Mouse (Mus musculus) limb, embryonic 15.5 days (tissue): Measurements from ENCODE around the gene Thada. TPM values are rescaled to one million over a fixed set of nuclear protein-coding genes. Genes with fewer than 3 reads are reported as not detected.
A peak's percentile ranks its signal among the peaks of the same experiment; 100 is the strongest.

Source experiments
- ATAC-seq: fragments of 200-750 bp; cut with Nextera tagmentation; 2 replicates; pipeline ENCODE4 v1.8.0; 2017; ENCODE audit warnings: low read depth, moderate TSS enrichment; ENCODE audit not compliant: insufficient number of reproducible peaks, low FRiP score, low TSS enrichment
- H3K27ac ChIP-seq: fragments of 300-500 bp; sonication (generic); 2 replicates; pipeline ENCODE4 v1.5.1; 2015; ENCODE audit warnings: moderate library complexity, mild to moderate bottlenecking, inconsistent platforms
- H3K27me3 ChIP-seq: fragments of 300-500 bp; sonication (generic); 2 replicates; pipeline ENCODE4 v1.6.1; 2015; ENCODE audit warnings: inconsistent platforms
- H3K36me3 ChIP-seq: fragments of 300-500 bp; sonication (generic); 2 replicates; pipeline ENCODE4 v1.6.1; 2015; ENCODE audit warnings: inconsistent platforms
- H3K4me1 ChIP-seq: fragments of 300-500 bp; sonication (generic); 2 replicates; pipeline ENCODE4 v1.6.1; 2015; ENCODE audit warnings: inconsistent platforms
- H3K4me2 ChIP-seq: fragments of 300-500 bp; sonication (generic); 2 replicates; pipeline ENCODE4 v1.6.1; 2015; ENCODE audit warnings: mild to moderate bottlenecking, inconsistent platforms
- H3K4me3 ChIP-seq: fragments of 300-500 bp; sonication (generic); 2 replicates; pipeline ENCODE4 v1.5.1; 2015; ENCODE audit warnings: mild to moderate bottlenecking, inconsistent platforms
- H3K9ac ChIP-seq: fragments of 300-500 bp; sonication (generic); 2 replicates; pipeline ENCODE4 v1.6.1; 2015; ENCODE audit warnings: inconsistent platforms
- H3K9me3 ChIP-seq: fragments of 300-500 bp; sonication (generic); 2 replicates; pipeline ENCODE4 v1.6.1; 2016; ENCODE audit warnings: inconsistent platforms
- WGBS: fragments of 180-500 bp; shearing (Covaris S2); methylation state at CpG from one replicate; pipeline ENCODE4 v1.1.7; 2015; 5-methylcytosine and 5-hydroxymethylcytosine counted together
- polyA plus RNA-seq: library from polyadenylated mRNA; unstranded; fragments of >200 nt; fragmentation: Nextera tagmentation; extraction: Ambion mirVana; gene quantifications from 2 replicates; pipeline ENCODE4 v1.2.1, GENCODE M21; 2015

The Thada gene
- polyA plus RNA-seq, 1 experiment from 2014 or later, result 7.2 TPM

- no peak for ATAC-seq
- 81% methylated on average over 9 of the region's 9 CpGs for whole genome bisulfite sequencing
Measured at GRCm38 (mm10) chr17:84166135-84166860, 299.7 kb downstream of the Thada start.

GRCm38 (mm10) chr17:84165735-84166134 is 300.3 kb downstream of the Thada start:
- H3K9ac ChIP-seq, result no peak overlapping the region
- no peaks in the 10 kb centered on the region for H3K9me3 ChIP-seq
- H3K27ac ChIP-seq, result no peak overlapping the region
- no peaks in the 10 kb centered on the region for H3K36me3 ChIP-seq
- WGBS, result 85% methylated on average over 3 of the region's 3 CpGs
- peaks cover 25% of the 10 kb centered on the region for H3K4me1 ChIP-seq
- H3K4me2 ChIP-seq, result no peak overlapping the region
- H3K27me3 ChIP-seq, result no peaks in the 10 kb centered on the region
- ATAC-seq, result no peak
- no peak overlapping the region for H3K4me3 ChIP-seq

More at GRCm38 (mm10) chr17:84166135-84166860, 299.7 kb downstream of the Thada start:
- no peaks in the 10 kb centered on the region for H3K9me3 ChIP-seq
- no peak overlapping the region for H3K27ac ChIP-seq
- peaks cover 19% of the 10 kb centered on the region for H3K4me1 ChIP-seq
- no peaks in the 10 kb centered on the region for H3K27me3 ChIP-seq
- H3K9ac ChIP-seq, result no peak overlapping the region
- H3K36me3 ChIP-seq, result no peaks in the 10 kb centered on the region
- H3K4me2 ChIP-seq, result no peak overlapping the region
- no peak overlapping the region for H3K4me3 ChIP-seq

GRCm38 (mm10) chr17:84164146-84164545 is 301.9 kb downstream of the Thada start:
- Histone ChIP-seq H3K4me2 (no peak overlapping the region), H3K27me3 (no peaks in the 10 kb centered on the region), H3K9me3 (no peaks in the 10 kb centered on the region), H3K9ac (no peak overlapping the region), H3K4me1 (peaks cover 26% of the 10 kb centered on the region), H3K36me3 (no peaks in the 10 kb centered on the region), H3K4me3 (no peak overlapping the region), H3K27ac (no peak overlapping the region)
- ATAC-seq, result no peak
- WGBS, result 79% methylated on average over 8 of the region's 8 CpGs

GRCm38 (mm10) chr17:84163066-84163785 is 302.8 kb downstream of the Thada start:
- WGBS, result 58% methylated on average over 12 of the region's 12 CpGs
- Histone ChIP-seq H3K36me3 (no peaks in the 10 kb centered on the region), H3K4me1 (peaks cover 26% of the 10 kb centered on the region), H3K27ac (peak overlapping the region; percentile 58), H3K4me3 (no peak overlapping the region), H3K9me3 (no peaks in the 10 kb centered on the region), H3K27me3 (no peaks in the 10 kb centered on the region), H3K4me2 (no peak overlapping the region), H3K9ac (no peak overlapping the region)
- no peak for ATAC-seq

- Histone ChIP-seq H3K4me1 (peaks cover 32% of the 10 kb centered on the region), H3K4me3 (no peak overlapping the region), H3K4me2 (no peak overlapping the region), H3K9me3 (no peaks in the 10 kb centered on the region), H3K36me3 (no peaks in the 10 kb centered on the region), H3K27ac (peak overlapping the region; percentile 58), H3K9ac (no peak overlapping the region), H3K27me3 (peaks cover 6% of the 10 kb centered on the region; the same call in 1 of the 2 replicates)
- WGBS, result 68% methylated on average over 8 of the region's 8 CpGs
- ATAC-seq, result no peak
Measured at GRCm38 (mm10) chr17:84162211-84162760, 303.7 kb downstream of the Thada start.

- Histone ChIP-seq H3K4me1 (peaks cover 35% of the 10 kb centered on the region), H3K4me2 (0 out of 2 replicates have a peak overlapping the region, but pooled peaks have one; percentile 7), H3K9ac (no peak overlapping the region), H3K4me3 (no peak overlapping the region), H3K9me3 (no peaks in the 10 kb centered on the region), H3K27me3 (peaks cover 8% of the 10 kb centered on the region; the same call in 1 of the 2 replicates), H3K36me3 (no peaks in the 10 kb centered on the region), H3K27ac (peak overlapping the region; percentile 57)
- peak; percentile 40; the same call in 1 of the 2 replicates for ATAC-seq
- whole genome bisulfite sequencing, result 34% methylated on average over 6 of the region's 6 CpGs
Measured at GRCm38 (mm10) chr17:84161231-84161854, 304.7 kb downstream of the Thada start.

GRCm38 (mm10) chr17:84158891-84159290 is 307.1 kb downstream of the Thada start:
- H3K4me1 ChIP-seq, result peaks cover 40% of the 10 kb centered on the region
- WGBS, result 56% methylated on average over 15 of the region's 15 CpGs

GRCm38 (mm10) chr17:84158461-84158795 is 307.6 kb downstream of the Thada start:
- Histone ChIP-seq H3K27me3 (peaks cover 13% of the 10 kb centered on the region; the same call in 1 of the 2 replicates), H3K27ac (no peak overlapping the region), H3K36me3 (no peaks in the 10 kb centered on the region), H3K9me3 (no peaks in the 10 kb centered on the region), H3K4me3 (no peak overlapping the region), H3K4me2 (no peak overlapping the region), H3K4me1 (peaks cover 41% of the 10 kb centered on the region), H3K9ac (no peak overlapping the region)
- no peak for ATAC-seq
- 83% methylated on average over 12 of the region's 12 CpGs for WGBS

More at GRCm38 (mm10) chr17:84158891-84159290, 307.1 kb downstream of the Thada start:
- Histone ChIP-seq H3K27ac (no peak overlapping the region), H3K4me2 (no peak overlapping the region), H3K4me3 (no peak overlapping the region), H3K9me3 (no peaks in the 10 kb centered on the region), H3K36me3 (no peaks in the 10 kb centered on the region), H3K27me3 (peaks cover 13% of the 10 kb centered on the region; the same call in 1 of the 2 replicates), H3K9ac (no peak overlapping the region)
- ATAC-seq, result no peak

GRCm38 (mm10) chr17:84157743-84158460 is 308.1 kb downstream of the Thada start:
- peaks cover 39% of the 10 kb centered on the region for H3K4me1 ChIP-seq
- WGBS, result 69% methylated on average over 6 of the region's 6 CpGs

GRCm38 (mm10) chr17:84156748-84157742 is 309.0 kb downstream of the Thada start:
- 40% methylated on average over 19 of the region's 19 CpGs for WGBS
- no peak overlapping the region for H3K9ac ChIP-seq
- ATAC-seq, result no peak
- peaks cover 36% of the 10 kb centered on the region for H3K4me1 ChIP-seq
- no peaks in the 10 kb centered on the region for H3K36me3 ChIP-seq
- H3K4me3 ChIP-seq, result no peak overlapping the region
- H3K4me2 ChIP-seq, result no peak overlapping the region
- no peak overlapping the region for H3K27ac ChIP-seq
- H3K9me3 ChIP-seq, result no peaks in the 10 kb centered on the region
- H3K27me3 ChIP-seq, result peaks cover 13% of the 10 kb centered on the region; the same call in 1 of the 2 replicates

More at GRCm38 (mm10) chr17:84157743-84158460, 308.1 kb downstream of the Thada start:
- Histone ChIP-seq H3K27me3 (peaks cover 13% of the 10 kb centered on the region; the same call in 1 of the 2 replicates), H3K36me3 (no peaks in the 10 kb centered on the region), H3K4me2 (no peak overlapping the region), H3K4me3 (no peak overlapping the region), H3K27ac (no peak overlapping the region), H3K9me3 (no peaks in the 10 kb centered on the region), H3K9ac (no peak overlapping the region)
- ATAC-seq, result no peak
